Mouse (Mus musculus): Measurements from ENCODE around the gene Il9r.

- TF ChIP-seq CTCF (IDR thresholded peaks at IDR 0.05; ENCODE audit: extremely low read depth, insufficient read depth, insufficient read length, insufficient replicate concordance) = no peak
- no peak for TF ChIP-seq POLR2A (IDR thresholded peaks at IDR 0.05; ENCODE audit: low read depth, low read length)
Measured at GRCm38 (mm10) chr11:32197766-32198165, 2.3 kb downstream of the Il9r start.

All from spleen, adult 2 months (tissue).